Mouse (Mus musculus): Measurements from ENCODE around the gene Snx27.

The Snx27 gene

DNA sequence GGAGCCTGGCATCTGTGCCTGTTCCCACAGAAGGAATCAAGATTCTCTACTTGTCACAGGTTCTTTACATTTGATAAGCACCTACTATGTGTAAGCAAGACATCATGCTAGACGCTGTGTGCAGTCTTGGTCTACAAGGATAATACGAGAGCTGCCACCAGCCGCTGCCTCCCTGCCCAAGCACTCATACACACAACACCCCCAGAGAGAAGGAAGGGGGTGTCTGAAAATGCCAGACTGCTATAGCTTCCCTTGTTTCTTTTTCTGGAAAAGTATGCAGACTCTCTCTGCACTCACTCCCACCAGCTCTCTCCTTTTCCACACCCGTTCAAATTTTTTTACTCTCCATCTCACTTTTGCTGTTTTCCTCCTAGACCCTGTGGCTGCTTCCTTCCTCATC, 105.1 kb downstream of the Snx27 start:
- DNase-seq (ENCODE audit: low spot score in 2 of 2), result peak; percentile 56 to 76

DNA sequence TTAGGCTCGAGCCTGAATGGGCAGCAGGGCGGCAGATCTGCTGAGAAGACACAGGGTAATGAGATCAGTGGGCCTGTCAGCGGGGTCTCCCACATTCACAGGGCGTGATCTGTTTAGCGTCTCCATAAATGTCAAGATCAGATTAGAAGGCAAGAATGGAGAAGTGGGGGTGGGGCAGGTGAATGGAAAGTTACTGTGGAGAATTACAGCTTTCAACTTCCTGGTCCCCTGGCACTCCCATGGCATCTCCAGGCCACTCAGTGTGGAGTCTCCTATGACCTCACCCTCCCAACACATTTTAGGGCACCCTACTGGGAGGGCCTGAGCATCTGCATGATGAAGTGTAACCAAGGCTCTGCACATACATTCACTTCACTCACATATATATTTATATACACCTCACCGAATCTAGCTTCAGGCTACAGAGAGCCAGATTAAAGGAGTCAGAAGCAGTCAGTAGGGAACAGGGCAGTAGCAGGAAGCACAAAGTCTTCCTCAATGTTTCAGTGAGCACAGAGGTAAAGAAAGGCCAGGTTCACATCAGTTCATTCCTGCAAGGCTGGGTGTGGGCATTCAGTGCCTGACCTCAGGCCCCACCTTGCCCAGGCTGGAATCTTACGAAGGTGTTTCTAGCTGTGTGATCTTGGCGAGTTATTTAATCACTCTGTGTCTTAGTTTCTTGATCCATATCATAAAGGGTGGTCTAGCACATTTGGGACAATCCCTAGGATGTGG, 106.0 kb downstream of the Snx27 start:
- peak in 1 of 2 experiments; percentile 51 for DNase-seq (ENCODE audit: low spot score in 2 of 2)

DNA sequence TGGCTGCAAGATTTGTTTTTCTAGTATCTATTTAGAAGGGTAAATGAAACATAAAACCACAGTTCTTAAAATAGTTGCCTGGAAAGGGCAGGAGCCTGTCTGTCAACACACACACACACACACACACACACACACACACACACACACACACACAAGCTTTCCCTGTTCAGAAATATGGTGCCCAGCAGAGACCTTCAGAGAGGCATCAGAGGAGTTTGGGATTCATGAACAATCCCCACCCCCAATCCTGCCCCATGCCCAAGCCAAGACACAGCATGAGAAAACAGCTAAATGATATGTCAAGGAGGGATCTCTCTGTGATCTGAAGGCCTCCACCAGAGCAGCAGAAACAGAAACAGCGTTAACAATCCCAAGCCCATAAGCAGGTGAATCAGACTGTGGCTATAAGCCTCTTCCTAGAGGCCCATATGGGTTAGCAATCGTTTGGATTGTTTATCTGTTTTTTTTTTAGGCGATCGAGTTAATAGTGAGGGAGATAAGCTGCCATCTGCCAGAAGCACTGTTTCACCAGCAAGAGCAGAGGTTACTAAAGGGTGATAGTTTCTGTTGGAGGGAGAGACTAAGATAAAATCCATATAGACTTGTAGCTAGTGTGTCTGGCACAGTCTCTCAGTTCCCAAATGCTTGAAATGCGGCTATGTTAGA, 108.8 kb downstream of the Snx27 start:
- no peak for DNase-seq (ENCODE audit: low spot score in 2 of 2)

DNA sequence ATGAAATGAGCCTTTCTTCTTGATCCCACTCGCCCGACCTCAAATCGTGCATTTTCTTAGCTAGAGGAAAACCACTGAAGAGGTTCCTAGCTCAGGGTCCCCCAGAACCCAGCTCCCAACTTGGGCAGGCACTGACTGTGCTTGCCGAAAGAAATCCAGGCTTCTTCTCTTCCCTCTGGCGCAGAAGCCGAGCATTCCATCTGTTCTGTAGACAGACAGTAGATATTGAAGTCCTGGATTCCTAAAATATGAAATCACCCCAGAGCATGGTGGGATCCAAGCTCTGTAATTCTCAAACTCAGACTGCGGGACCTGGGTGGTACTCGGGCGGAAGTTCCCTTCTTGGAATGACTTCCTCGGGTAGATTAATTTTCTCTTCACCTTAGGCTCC, 109.4 kb downstream of the Snx27 start:
- DNase-seq (ENCODE audit: low spot score in 2 of 2), result peak in 1 of 2 experiments; percentile 61

DNA sequence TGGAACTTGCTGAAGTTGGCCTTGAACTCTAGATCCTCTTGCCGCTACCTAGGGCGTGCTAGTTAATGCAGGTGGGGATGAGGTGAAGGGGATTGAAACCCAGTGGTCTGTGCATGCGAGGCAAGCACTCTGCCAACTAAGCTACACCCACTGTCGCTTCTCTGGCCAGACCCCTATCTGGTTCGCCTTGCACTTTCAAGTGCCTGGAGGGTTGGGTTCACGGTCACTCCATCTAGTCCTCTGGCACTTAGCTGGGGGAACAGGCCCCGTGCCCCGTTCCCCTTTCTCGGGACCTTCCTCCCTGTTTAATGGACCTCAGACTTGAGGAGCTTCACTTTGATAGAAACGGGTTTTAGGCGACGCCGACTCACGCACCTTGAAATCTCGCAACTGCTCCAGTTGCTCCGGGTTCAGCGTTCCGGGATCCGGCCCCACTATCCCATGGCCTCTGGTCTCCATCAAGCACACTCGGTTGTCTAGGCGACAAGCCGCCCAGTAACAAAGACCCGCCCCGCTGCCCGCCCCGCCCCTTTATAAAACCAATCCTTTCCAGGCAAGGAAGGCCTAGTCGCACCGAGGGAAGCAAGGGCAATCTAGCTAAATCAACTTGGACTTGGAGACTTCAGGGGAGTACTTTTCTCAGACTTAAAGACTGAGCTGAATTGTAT, 109.9 kb downstream of the Snx27 start:
- DNase-seq (ENCODE audit: low spot score in 2 of 2), result peak in 1 of 2 experiments; percentile 40

DNA sequence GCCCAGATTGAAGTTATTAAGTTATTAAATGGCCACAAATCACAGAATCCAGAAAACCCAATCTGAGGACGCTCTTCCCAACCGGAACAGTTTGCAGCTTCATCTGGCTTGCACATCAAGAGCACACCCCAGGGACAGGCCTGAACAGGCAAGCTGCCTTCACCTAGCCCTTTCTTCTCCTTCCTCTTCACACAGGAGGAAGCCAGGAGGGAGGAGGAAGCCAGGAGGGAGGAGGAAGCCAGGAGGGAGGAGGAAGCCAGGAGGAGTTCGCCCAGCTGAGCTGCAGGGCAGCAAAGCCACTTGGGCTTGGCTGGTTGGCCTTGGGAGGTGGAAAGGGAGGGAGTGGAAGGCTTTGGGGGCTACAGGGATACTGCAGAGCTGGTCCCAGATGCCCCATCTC, 113.6 kb downstream of the Snx27 start:
- DNase-seq (ENCODE audit: low spot score in 2 of 2), result no peak

DNA sequence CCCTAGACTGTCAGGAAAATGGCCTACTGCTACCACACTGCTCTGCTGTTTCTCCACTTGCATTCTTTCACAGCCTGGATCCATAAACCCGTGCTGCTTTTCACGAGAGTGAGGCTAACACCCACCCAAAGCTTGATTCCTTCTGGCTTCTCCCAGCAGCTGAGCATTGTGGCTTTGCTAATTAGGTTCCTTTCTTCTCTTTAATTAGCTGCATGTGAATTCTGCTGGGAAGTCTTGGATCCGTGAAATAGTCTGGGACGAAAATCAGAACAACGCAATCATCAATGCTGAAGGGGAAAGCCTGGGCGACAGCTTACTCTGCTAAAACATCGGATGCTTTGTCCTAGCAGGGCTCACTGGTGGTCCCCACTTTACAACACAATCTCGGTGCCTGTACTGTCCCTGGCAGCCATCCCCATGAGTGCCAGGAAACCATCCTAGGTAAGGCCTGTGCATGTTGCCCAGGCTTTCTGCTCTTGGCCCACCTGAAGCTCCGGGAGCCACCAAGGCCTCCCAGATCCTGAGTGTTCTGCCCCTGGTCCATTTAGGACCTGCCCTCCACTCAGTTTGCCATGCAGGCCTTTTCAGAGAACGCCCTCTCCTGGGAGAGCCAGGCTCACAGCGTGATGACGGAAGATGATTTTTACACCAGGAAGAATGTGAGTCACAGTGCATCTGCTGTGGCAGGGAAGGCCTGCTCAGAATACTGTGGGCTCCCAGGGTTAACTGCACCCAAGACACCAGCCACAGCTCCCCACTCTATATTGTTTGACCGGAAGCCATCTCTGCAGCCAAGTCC, 116.7 kb downstream of the Snx27 start:
- DNase-seq (ENCODE audit: low spot score in 2 of 2), result peak; percentile 82 to 91

DNA sequence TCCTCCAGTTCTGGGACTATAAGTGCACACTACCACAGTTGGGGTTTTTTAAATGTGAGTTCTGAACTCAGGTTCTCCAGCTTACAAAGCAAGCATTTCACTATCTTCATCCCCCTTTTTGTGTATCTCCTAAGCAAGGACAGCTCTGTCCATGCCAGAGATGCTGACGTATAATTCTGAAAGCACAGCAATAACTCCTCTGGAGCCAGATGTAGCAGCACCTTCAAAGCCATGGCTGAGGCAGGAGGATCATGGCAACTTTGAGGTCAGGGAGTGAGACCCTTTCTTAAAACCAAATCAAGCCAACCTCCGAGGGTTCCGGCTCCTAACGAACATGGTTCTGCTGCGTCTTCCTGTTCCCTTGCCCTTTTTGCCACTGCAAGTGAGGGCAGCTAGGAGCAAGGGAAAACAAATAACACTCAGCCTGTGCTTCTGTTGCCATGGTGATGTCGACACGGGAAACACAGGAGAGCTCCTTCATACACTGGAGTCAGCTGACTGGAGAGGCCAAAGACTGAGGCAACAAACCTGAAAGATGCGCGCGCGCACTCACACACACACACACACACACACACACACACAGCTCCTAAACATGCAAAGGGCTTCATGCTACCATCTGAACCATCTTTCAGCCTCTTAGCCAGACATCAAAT, 118.5 kb downstream of the Snx27 start:
- DNase-seq (ENCODE audit: low spot score in 2 of 2), result peak; percentile 60 to 76

DNA sequence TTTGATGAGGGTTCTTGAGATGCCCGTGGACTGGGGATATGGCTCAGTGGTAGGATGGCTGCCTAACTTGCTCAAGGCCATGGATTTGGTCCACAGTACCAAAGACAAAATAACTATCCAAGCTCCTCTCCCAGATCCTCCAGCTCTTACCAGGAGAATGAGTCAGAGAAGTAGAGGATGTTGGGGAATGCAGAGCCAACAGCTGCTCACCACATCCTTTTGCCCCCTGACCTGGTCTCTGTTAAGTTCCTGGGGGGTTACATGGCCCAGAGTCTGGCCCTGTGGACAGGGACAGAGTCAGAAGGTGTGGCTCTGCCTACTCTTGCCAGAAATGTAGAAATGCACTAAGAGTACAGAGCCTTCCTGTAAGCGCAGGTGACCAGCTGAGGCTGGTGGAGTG, 122.7 kb downstream of the Snx27 start:
- no peak for DNase-seq (ENCODE audit: low spot score in 2 of 2)

DNA sequence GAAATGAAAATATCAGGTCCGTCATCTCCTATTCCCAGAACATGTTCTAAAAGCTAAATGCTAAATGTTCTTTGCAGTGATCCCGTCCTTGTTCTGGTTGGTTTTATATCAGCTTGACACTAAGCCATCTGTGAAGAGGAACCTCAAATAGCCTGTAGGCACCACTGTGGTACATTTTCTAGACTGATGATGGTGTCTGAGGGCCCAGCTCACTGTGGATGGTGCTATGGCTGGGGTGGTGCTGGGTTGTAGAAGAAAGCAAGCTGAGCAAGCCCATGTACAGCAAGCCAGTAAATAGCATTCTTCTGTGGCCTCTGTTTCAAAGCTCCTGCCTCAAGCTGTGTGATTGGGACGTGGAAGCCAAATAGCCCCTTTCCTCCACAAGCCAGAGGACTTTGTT, 125.5 kb downstream of the Snx27 start:
- no peak for DNase-seq (ENCODE audit: low spot score in 2 of 2)

DNA sequence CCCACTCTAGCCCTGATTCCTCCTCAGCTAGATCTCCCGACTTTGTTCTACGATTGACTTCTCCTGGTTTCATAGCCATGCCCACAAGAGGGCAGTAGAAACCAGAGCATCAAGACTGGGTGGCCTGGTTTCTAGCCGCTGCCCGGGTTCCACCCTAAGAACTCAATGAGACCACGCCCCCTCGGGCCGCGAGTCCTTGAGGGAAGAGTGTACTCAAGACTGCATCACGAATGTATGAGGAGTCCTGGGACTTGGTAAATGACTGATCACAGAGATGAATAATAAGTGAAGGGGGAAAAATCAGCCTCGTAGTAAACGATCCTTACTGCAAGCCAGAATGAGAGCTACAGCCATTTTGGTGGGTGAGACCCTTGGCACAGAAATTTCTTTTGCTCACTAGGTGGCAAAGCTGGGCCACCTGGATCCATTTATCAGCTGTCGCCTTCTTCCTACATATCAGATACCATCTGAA, 126.0 kb downstream of the Snx27 start:
- DNase-seq (ENCODE audit: low spot score in 2 of 2), result peak; percentile 92 to 93

DNA sequence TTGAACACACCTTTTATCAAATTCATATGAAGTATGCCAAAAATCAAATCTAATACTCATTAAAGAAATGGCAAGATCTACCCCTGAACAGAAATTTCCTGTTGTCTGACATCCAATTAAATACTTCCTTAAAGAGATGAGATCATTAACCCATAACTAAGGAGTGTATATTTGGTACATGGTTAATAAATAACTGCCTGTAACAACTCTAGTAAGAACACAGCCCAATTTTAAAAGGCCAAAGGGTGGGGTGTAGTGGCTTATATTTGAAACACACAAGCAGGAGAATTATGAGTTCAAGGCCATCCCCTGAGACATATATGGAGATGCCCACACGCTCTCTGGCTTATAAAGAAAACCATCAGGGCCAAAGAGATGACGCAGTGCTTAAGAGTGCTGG, 133.1 kb downstream of the Snx27 start:
- no peak for DNase-seq (ENCODE audit: low spot score in 2 of 2)

Measured in right cerebral cortex, postnatal 10 days (tissue).